Mouse (Mus musculus) cerebellum, postnatal 4 days (tissue): Measurements from ENCODE around the gene Fam117b.
A peak's percentile ranks its signal among the peaks of the same experiment; 100 is the strongest.

ENCODE experiments used
- DNase-seq, 2 experiments: peaks; one replicate each; pipeline ENCODE4 v3.0.0; 2022; ENCODE audit warnings: low spot score in 2 of 2, mixed read lengths in 1 of 2

Fam117b gene

DNA sequence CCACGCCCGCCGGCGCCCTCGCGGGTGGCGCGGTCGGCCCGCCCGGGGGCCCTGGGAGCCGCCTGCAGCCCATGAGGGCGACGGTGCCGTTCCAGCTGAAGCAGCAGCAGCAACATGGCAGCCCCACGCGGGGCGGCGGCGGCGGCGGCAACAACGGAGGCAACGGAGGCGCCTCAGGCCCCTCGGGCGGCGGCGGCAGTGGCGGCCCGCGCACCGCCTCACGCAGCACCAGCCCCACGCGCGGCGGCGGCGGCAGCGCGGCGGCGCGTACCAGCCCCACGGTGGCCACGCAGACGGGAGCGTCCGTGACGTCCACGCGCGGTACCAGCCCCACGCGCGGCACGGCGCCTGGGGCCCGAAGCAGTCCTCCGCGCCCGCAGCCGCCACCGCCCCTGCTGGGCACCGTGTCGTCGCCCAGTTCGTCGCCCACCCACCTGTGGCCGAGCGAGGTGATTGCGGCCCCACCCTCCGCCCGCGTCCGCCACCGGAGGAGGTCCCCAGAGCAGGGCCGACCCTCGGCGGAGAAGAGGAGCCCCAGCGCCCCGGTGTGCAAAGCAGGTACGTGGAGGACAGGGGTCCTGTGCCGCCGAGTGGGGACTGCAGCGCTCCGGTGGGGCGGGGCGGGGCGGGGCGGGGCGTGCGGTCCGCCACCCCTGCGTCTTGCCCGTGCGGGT is 526 bp downstream of the Fam117b start:
- peak in 1 of 2 experiments; percentile 28 for DNase-seq

DNA sequence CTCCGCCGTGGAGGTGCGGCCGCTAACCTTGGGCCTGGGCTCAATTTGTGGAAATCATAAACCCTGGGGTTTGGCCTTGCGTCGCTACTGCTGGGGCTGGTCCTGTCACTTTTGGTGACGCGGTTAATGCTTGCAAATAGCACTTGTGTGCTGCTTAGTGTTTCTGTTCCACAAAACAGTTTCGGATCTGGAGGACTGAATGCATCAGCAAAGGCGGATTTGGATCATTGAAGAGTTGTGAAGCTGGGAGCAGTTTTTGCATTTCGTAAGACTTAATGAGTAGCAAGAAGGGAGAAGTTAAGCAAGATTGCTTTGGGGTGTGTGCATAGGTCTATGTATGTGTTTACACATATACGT is 1.0 kb downstream of the Fam117b start:
- peak in 1 of 2 experiments; percentile 30 for DNase-seq

DNA sequence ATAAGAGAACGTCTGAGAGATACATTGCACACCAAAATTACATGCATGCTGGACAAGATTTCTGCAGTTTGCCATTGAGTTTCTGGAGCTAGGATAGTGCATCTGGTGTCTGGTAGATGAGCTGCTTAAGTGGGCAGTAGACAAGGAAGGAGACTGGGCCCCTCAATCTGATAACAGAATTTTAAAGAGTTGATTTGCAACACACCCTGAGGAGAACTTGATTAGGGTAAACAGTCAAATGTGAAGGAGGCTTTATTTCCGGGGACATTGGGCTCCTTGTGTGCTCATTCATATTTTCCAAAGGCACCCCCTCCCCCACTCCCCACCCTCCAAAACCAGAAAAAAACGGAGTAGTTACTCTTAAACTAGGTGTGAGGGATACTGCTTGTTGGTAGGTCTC is 2.0 kb downstream of the Fam117b start:
- DNase-seq = no peak

DNA sequence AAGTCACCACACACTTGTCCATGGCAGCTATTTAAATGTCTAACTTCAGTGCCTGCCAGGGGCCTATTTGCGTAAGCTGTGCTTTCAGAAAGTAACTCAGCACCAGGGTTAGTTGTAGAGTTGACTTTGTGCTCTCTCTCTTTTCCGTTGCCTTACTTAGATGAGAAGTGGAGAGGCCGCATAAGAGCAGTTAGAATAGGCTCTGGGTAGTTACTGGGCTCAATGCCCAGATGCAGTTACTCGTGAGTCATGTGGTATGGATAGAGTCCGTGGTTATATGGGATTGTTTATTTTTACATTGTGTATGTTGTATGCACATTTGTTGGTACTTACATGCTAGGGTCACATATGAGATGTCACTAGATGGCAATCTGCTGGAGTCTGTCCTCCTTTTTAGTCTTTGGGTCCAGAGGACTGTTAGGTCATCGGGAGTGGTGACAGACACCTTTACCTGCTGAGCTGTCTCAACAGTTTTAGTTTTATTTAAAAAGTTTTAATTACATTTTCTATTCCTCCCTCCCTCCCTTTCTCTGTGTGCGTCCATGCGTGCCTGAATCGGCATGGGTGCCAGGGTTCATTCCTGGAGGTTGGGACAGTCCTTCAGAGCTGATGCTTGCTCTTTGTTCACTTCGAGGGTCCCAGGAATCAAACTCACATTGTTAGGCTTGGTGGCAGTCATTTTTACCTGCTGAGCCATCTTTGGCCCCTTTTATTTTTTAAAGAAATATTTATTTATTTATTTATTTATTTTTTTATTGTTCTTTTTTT is 3.2 kb downstream of the Fam117b start:
- DNase-seq = no peak

DNA sequence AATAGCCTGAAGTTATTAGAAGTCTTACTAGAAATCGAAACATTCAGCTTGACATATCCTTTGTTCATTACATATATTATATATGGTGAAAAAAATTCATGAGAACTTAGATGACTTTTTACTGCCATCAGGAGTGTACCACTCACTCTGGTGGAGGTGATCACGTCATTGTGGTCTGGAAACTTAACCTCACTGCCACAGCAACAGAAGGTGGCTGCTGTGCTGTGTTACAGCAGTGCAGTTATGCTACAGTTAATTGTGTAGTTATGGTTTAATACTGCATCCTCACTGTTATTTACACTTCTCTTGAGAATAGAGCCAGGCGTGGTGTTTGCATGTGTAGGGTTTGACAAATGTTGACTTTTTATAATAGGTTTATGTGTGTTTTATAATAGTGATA is 4.6 kb downstream of the Fam117b start:
- no peak for DNase-seq

DNA sequence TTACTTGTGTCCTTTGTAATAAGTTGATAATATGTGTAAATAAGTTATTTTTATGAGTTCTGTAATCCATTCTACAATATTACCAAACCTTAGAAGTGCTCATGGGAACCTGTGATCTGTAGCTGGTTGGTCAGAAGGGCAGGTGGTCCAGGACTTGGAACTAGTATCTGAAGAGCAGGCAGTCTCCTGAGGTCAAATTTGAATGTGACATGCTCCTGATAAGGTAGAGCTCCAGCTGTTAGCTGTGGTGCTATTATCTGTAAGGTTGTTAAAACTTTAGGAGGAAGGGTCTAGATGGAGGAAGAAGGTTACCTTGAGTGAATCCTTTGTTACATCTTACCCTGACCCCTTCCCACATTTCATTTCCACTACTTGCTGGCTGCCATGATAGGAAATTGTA is 5.3 kb downstream of the Fam117b start:
- DNase-seq = no peak

DNA sequence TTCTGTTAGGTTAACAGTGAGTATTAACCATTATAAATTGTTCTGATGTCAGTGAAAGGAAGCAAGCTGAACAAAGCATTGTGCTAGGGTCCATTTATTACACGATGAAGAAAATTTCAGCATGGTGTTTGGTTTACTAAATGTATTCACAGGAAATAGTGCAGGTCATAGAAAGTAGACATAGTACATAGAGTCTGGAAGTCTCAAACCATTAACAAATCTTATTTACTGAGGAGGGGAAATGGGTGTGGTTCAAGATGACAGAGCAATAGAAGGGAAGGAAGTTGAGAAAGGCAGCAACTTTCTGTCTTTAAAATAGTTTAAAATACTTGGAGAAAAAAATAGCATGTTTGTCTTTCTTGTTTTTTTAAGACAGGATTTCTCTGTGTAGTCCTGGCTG is 10.4 kb downstream of the Fam117b start:
- no peak for DNase-seq

DNA sequence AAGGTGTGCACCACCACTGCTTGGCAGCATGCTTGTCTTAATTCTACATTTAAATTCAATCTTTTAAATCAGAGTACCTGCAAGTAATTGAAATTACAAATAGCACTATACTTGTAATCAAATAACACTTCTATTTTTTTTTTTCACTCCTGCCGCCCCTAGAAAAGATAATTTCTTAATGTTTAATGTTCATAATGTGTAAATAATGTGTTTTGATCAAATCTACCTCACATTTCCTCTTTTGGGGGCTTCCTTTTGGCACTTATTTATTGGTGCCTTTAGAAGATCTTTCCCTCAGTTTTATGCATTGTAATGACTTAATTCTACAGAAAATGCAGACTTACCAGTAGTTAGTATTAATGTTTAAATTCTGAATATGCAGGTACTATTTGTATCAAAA is 10.9 kb downstream of the Fam117b start:
- no peak for DNase-seq

DNA sequence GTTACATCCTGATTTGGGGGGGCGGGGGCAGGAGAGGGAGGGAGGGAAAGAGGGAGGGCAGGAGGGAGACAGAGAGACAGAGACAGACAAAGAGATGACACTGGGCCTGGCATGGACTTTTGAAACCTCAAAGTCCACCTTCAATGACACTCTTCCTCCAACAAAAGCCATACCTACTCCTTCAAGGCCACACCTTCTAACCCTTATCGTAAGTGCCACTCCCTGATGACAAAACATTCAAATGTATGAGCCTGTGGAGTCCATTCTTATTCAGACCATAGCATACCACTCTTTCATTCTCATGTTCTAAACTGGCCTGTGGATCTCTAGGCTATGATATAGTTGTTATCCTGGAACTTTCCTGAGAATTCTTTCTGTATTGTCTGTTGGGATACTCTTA is 11.6 kb downstream of the Fam117b start:
- DNase-seq = no peak

DNA sequence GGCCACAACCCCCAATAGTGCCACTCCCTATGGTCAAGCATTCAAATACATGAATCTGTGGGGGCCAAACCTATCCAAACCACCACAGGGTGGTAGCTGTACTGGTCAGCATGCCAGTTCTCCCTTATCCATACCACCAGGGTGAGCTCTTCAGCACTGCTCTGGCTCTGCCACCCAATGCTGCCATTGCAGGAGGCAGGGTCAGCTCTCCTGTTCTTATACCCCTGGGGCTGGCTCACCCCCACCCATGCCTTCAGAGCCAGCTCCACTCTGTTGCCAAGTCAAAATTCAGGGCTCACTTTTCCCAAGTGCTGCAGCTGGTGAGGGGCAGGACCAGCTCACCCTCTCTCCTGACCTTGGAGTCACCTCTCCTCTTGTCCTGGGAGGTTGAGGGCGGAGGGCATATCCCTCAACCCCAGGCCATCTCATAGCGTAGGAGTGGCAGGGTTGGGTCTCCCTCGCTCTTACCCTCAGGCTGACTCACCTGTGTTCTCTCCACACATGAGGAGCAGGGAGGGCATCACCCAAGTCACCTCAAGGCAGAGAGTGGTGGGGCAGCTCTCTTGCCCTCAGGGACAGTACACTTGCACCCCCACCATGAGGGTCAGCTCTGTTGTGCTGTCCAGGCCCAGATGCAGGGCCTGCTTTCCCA is 13.3 kb downstream of the Fam117b start:
- DNase-seq = no peak

DNA sequence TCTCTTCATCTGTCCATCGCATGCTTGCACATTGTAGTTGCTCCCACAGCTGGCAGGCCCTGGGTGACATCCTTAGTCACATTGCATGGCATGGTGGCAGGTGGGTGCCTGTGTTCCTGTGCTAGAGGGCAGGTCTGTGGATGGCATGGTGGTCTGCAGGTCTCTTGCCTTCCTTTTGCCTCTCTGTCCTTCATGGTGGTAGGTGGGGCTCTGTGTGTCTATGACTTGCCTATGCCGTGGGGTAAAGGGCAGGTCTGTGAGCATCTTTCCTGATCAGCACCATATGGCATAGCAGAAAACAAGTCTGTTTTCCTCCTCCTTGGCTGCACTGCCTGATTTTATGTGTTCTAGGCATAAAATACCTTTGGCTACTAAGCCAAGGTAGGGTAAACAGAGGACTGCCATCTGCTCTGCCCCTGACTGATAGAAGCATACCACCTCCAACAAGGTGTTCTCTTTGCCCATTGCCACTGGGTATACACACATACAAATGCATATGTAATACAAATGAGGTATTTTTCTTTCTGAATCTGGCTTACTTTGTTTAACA is 14.4 kb downstream of the Fam117b start:
- DNase-seq = no peak

DNA sequence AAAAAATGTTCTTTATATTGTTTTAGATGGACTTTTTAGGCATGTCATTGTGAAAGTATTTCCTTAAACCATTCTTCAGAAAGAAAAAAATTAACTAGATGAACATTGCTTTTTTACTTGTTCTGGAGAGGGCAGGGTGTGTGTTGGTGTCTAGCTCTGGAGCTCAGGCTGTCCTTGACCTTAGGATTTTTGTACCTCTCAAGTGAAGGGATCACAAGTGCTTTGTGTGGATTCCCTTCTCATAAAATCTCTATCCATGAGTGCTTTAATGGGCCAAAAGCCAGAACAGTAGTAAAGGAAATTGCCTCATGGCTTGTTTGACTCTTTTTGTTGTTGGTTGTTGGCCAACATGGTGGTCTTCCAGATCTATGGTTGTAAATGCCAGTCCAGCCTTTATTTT is 18.1 kb downstream of the Fam117b start:
- DNase-seq = no peak

DNA sequence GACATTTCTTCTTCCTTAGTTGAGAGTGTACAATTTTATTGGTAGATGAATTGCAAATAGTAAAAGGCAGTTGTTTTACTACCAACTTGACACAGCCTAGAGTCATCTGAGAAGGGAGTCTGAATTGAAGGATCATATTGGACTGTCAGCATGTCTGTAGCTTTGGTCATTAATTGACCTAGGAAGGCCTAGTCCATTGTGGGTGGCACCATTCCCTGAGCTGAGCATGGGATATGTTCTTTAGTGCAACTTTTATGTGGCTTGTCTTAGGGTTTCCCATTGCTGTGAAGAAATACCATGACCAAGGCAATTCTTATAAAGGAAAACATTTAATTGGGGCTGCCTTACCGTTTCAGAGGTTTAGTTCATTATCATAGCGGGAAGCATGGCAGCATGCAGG is 20.2 kb downstream of the Fam117b start:
- no peak for DNase-seq

DNA sequence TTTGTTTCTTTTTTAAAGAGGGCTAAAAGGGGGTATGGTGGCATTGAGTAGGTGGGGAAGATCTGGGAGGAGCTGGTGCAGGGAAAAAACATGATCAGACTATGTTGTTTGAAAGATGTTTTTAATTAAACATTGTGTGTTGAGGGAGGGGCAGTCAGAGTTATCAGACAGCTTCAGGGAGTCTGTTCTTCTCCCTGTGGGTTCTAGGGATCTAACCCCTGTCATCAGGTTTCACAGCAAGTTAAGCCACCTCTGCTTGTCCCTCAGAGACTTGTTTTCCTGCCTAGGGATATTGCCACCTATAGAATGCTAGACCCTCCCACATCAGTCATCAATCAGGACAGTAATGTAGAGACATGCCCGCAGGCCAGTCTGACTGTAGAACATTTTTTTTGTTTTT is 28.3 kb downstream of the Fam117b start:
- no peak for DNase-seq

DNA sequence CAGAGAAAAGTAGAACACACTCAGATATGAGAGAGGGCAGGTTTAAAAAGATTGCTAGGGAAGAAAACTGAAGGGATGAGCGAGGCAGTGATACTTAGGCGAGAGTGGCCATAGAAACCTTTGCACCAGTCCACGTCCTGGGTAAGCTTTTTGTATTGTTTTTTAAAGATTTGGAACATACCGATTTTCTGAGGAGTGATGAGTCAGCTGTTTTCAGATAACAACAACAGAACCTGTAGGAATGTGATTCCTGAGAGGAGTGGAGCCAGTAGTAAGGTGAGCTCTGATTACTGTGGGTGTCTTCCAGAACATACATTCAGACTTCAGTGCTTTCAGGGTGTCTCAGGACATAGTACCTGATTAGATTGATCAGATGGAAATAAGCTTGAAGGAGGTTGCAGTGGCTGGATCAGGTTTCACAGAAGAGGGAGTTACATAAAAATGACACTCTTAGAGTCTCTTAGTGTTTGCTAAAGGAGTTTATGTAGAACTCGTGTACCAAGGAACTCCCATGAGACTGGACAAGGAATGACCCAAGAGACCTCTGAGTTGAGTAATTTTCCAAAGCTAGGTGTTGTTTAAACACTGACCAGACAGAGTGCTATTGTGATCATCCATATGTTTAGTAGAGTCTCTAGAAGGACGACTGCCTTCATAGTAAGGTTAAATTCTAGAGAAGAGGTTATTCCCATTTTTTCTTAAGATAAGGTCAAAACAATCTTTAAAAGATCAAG is 29.4 kb downstream of the Fam117b start:
- DNase-seq = no peak

DNA sequence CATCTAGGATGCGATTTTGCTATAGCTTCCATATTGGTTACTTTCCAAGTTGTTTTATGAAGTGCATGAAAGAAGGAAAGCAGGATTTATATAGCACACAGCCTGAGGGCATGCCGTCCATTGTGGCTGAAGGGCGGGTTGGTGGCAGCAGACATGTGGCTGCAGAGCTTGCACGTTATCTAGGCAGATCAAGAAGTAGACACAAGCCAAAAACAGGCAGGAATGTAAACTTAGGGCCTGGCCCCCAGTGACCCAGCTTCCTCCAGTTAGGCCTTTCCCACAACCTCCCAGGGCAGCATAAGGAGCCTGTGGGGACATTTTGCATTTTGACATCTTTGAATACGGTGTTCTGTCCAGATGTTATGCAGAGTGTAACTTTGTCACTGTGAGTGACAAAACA is 31.0 kb downstream of the Fam117b start:
- DNase-seq = no peak

DNA sequence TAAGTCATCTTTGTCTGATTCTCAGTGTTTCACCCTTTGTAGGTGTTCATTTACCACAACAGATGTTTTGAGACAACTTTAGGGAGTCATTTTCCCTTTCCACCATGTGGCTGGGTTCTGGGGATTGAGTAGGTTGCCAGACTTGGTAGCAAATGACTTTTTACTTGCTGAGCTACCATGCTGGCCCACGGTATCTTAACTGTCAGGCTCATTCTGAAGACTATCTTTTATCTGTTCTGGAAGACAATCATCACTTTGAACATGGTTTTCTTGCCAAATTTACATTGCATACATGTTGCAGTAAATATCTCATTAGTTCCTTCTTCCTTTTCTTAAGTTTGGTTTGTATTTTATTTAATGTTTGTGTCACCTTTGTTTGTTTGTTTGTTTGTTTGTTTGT is 33.2 kb downstream of the Fam117b start:
- DNase-seq = no peak

DNA sequence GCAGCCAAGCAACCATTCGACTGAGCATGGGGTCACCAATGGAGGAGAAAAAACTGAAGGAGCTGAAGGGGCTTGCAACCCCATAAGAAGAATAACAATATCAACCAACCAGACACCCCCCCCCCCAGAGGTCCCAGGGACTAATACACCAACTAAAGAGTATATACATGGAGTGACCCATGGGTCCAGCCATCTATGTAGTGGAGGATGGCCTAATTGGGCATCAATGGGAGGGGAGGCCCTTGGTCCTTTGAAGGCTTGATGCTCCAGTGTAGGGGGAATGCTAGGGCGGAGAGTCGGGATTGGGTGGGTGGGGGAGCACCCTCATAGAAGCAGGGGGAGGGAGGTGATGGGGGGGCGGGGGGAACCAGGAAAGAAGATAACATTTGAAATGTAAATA is 34.7 kb downstream of the Fam117b start:
- DNase-seq = no peak

DNA sequence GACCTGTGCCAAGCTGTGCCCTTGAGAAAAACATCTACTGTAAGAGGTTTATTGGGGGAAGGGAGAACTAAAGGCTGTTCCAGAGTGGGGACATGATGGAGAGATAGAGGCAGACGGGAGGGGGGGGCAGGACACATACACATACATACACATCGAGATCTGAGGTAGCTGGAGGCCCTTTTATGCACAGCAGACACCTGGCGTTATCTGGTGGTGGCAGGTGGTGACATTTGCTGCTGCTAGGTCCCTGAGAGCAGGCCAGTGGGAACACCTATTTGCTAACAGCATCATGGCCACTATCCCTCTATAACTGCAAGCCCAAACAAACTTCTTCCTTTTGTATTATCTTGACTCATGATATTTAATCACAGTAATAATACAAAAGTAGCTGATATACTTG is 44.4 kb downstream of the Fam117b start:
- no peak for DNase-seq

DNA sequence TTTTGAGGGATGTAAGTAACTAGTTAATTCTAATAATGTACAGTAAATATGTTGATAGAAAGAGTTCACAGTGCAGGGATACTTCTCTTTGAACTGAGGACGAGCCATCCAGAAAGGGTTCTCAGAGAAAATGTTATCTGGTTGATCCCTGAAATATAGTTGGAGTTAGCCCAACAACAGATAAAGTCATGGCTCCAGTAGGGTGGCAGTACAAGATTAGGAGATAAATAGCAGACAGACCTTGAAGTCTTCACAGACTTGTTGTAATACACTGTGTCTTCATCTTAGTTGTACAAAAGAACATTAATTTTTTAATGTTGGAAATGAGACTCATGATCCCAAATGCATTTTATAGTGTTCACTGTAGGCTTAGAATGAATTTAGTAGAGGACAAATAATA is 47.1 kb downstream of the Fam117b start:
- DNase-seq = no peak

DNA sequence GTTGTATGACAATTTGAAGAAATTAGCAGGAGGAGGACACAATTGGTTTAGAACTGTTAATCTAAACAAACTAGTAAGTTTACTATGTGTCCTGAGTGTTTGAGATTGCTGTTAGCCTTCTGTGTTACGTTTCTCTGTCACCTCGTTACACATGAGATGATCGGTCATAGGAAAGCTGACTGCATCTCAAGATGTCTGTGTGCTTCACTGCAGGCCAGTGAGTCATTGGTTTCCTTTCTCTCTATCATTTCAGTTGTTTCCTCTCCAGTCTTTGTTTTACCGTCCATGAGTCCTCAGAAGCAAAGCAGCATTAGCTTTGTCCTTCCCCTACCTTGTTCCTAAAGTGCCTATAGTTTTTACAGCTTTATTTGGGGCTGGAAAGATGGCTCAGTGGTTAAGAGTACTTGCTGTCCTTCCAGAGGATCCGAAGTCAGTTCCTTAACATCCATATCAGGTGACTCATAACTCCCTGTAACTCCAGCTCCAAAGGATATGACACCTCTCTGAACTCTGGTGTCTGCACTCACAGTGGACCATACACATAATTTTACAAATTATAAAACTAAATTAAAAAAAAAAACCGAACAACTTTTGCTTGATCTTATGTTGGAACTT is 53.5 kb downstream of the Fam117b start:
- no peak for DNase-seq

DNA sequence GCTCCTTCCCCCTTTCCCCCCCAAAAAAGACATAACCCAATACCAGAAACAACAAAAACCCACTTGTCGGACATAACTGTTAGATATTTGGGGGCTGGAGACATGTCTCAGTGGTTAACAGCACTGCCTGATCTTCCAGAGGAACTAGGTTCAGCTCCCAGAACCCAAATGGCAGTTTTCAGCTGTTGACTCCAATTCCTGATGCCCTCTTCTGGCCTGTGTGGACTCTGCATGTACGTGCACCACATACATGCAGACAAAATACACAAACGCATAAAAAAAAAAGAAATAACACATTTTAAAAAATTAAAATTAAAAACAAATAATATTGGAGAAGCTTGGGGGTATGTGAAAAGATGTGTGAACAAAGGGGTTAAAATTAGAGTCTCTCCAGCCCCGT is 54.5 kb downstream of the Fam117b start:
- DNase-seq = peak in 1 of 2 experiments; percentile 14
